Mouse (Mus musculus) layer of hippocampus, adult 2 months (tissue): Measurements from ENCODE around the gene Dqx1. TPM values are rescaled to one million over a fixed set of nuclear protein-coding genes. Genes with fewer than 3 reads are reported as not detected.

Experiments used
- DNase-seq, 2 experiments: peaks; one replicate each; pipeline ENCODE4 v3.0.0; 2022; ENCODE audit warnings: low spot score in 2 of 2
- H3K27ac ChIP-seq: fragments of 200-600 bp; 2 replicates; pipeline ENCODE4 v1.8.1; 2022
- H3K4me3 ChIP-seq: fragments of 200-600 bp; 2 replicates; pipeline ENCODE4 v1.8.1; 2022; ENCODE audit warnings: mild to moderate bottlenecking
- CTCF ChIP-seq: fragments of 200-600 bp; conservative IDR thresholded peaks from 2 replicates; pipeline ENCODE4 v1.8.1; 2022; ENCODE audit warnings: antibody characterized with exemption, mild to moderate bottlenecking, moderate library complexity
- microRNA-seq, 2 experiments: library from miRNA; unstranded; fragments of <30 nt; microRNA quantifications; one replicate each; pipeline ENCODE4 v1.2.0; 2021
- total RNA-seq, 2 experiments: library from RNA; stranded (reverse); gene quantifications; 2 replicates each; pipeline ENCODE4 v1.2.3; 2021

Gene Dqx1
- total RNA-seq, 2 experiments from 2014 or later = 0.69 to 0.79 TPM

GRCm38 (mm10) chr6:83111510-83112136 is 54.0 kb downstream of the Dqx1 start:
- no peak for DNase-seq
- no peak overlapping the region for H3K27ac ChIP-seq
- no peak for TF ChIP-seq CTCF
- H3K4me3 ChIP-seq = no peak overlapping the region

- TF ChIP-seq CTCF = peak; percentile 61
- Histone ChIP-seq H3K27ac (peak within 1 kb of the TSS; percentile 97), H3K4me3 (peak within 1 kb of the TSS; percentile 88)
- peak; percentile 92 to 94 for DNase-seq
These were observed 57.5 kb downstream of the Dqx1 start, which contains the start of gene Mogs for GRCm38 (mm10) chr6:83115011-83115671. Mogs (plus strand) TSS chr6:83115496.

GRCm38 (mm10) chr6:83115682-83116372 is 58.2 kb downstream of the Dqx1 start:
- peak overlapping the region; percentile 84 for H3K27ac ChIP-seq
- peak overlapping the region; percentile 88 for H3K4me3 ChIP-seq
- TF ChIP-seq CTCF = no peak
- no peak for DNase-seq

- Histone ChIP-seq H3K4me3 (peak overlapping the region; percentile 88), H3K27ac (peak overlapping the region; percentile 84)
- TF ChIP-seq CTCF = no peak
- no peak for DNase-seq
These were observed 58.9 kb downstream of the Dqx1 start for GRCm38 (mm10) chr6:83116373-83117164.

Small RNAs within 50 kb of the gene (microRNA-seq; reads per million reads assigned to microRNA genes)
- gene Mir3470a = 0 reads per million in 2 experiments
- 0.18 to 0.96 reads per million in 2 experiments for gene Mir7040

Other genes starting within 250 kb of the Dqx1 start
- 10 to 100 TPM; 41.0 to 44.0 TPM for gene Sema4f, start 118.1 kb upstream of the Dqx1 start, total RNA-seq
- not detected for gene M1ap, start 110.9 kb upstream of the Dqx1 start, total RNA-seq
- 1 to 10 TPM; 3.2 to 3.3 TPM for gene Dok1, start 24.4 kb upstream of the Dqx1 start, total RNA-seq
- gene Loxl3, start 23.7 kb upstream of the Dqx1 start, total RNA-seq = 1 to 10 TPM; 2.4 to 3.5 TPM
- gene Aup1, start 3.3 kb upstream of the Dqx1 start, total RNA-seq = 100 to 1,000 TPM; 131 to 133 TPM
- gene Htra2, start 2.6 kb upstream of the Dqx1 start, total RNA-seq = 10 to 100 TPM; 52.9 to 54.5 TPM
- gene Tlx2, start 12.4 kb downstream of the Dqx1 start, total RNA-seq = not detected
- gene Pcgf1, start 20.0 kb downstream of the Dqx1 start, total RNA-seq = 10 to 100 TPM; 36.3 to 37.5 TPM
- under 1 TPM in 1 of 2 experiments, not detected in 1; 0.86 TPM for gene Lbx2, start 28.5 kb downstream of the Dqx1 start, total RNA-seq
- 1 to 10 TPM; 7.7 to 9.1 TPM for gene Ccdc142, start 43.8 kb downstream of the Dqx1 start, total RNA-seq
- gene Gm42688, start 43.8 kb downstream of the Dqx1 start, total RNA-seq = 1 to 10 TPM; 8.5 to 9.5 TPM
- 10 to 100 TPM; 64.9 to 67.4 TPM for gene Mrpl53, start 51.2 kb downstream of the Dqx1 start, total RNA-seq
- gene Mogs, start 57.7 kb downstream of the Dqx1 start, total RNA-seq = 10 to 100 TPM; 24.0 to 26.4 TPM
- gene Wbp1, start 63.7 kb downstream of the Dqx1 start, total RNA-seq = 10 to 100 TPM; 55.9 to 56.1 TPM
- 10 to 100 TPM; 22.3 to 25.4 TPM for gene Ino80b, start 67.6 kb downstream of the Dqx1 start, total RNA-seq
- gene Rtkn, start 77.6 kb downstream of the Dqx1 start, total RNA-seq = 10 to 100 TPM; 80.0 to 84.0 TPM
- 10 to 100 TPM; 25.0 to 32.0 TPM for gene Wdr54, start 98.6 kb downstream of the Dqx1 start, total RNA-seq
- gene 1700003E16Rik, start 98.6 kb downstream of the Dqx1 start, total RNA-seq = 10 to 100 TPM; 21.8 to 21.9 TPM
- 100 to 1,000 TPM; 400 to 422 TPM for gene Dctn1, start 108.1 kb downstream of the Dqx1 start, total RNA-seq
- under 1 TPM; 0.44 to 0.98 TPM for gene Slc4a5, start 162.0 kb downstream of the Dqx1 start, total RNA-seq